Mouse (Mus musculus) right cerebral cortex, adult 18-20 months (tissue): ENCODE measurements around the gene Slc22a15.

Source experiments
- DNase-seq: peaks from one replicate; pipeline ENCODE4 v3.0.0; 2022; ENCODE audit warnings: mixed read lengths

Gene Slc22a15

GRCm38 (mm10) chr3:101915048-101915801, 9.0 kb downstream of the Slc22a15 start:
- DNase-seq: no peak

- DNase-seq: no peak
Measured at GRCm38 (mm10) chr3:101914266-101914665, 10.0 kb downstream of the Slc22a15 start.

DNA sequence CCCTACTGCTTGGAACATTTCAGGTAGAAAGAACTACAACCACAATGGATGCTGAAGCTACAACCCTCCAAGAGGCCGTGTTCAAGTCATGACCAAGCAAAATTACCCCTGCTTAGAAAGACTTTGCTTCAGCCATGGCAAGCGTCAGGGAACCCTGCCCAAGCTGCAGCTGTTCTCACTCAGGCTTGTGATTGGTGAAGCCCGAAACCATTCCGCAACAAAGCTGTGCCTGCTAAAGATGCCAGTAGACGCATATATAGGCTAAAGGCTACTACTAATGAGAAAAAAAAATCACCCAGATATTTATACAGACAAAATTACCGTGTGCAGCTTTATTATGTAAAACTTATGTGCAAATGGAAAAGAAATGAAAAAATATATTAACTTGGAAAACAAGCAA, 12.2 kb downstream of the Slc22a15 start:
- no peak for DNase-seq

- no peak for DNase-seq
Measured at GRCm38 (mm10) chr3:101907049-101907448, 17.2 kb downstream of the Slc22a15 start.

DNA sequence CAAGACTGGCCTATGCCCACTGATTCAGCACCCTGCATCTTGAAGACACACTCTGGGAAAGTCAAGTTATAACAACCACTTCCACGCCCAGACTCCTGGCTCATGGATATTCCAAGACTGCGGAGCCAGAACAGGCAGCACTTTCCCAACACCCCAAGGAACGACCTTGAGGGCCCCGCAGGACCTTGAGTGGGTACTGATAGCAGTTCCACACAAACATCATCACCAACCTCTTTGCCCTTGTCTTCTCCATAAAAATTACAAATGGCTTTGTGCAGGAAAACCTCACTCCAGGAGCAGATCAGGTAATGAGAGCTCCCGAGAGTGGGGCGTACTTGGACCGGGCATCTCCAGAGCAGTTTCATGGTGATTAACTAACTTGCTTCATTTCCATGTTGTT, 19.5 kb downstream of the Slc22a15 start:
- no peak for DNase-seq

DNA sequence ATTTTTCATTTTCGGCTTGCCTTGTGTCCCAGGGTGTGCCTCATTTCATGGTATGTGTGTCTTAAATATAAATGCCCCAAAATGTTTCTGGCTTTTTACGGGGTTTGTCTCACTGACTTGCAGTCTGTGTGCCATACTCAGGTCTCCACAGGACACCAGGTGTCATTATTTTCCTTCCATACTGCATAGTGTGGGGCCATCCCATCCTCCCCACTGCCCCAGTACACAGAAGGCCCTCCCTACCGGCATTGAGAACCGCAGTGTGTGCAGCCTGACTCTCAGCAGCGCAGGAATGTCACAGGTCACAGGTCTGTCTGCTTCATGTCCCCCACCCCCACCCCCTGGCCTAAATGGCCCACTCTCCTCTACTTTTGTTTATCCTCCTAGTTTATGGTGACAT, 21.2 kb downstream of the Slc22a15 start:
- DNase-seq: no peak

GRCm38 (mm10) chr3:101902344-101902743, 21.9 kb downstream of the Slc22a15 start:
- no peak for DNase-seq

- no peak for DNase-seq
Measured at GRCm38 (mm10) chr3:101897377-101897974, 26.8 kb downstream of the Slc22a15 start.

- peak; percentile 53 for DNase-seq
Measured at GRCm38 (mm10) chr3:101896893-101897292, 27.4 kb downstream of the Slc22a15 start.

- no peak for DNase-seq
Measured at GRCm38 (mm10) chr3:101895376-101895910, 28.8 kb downstream of the Slc22a15 start.

DNA sequence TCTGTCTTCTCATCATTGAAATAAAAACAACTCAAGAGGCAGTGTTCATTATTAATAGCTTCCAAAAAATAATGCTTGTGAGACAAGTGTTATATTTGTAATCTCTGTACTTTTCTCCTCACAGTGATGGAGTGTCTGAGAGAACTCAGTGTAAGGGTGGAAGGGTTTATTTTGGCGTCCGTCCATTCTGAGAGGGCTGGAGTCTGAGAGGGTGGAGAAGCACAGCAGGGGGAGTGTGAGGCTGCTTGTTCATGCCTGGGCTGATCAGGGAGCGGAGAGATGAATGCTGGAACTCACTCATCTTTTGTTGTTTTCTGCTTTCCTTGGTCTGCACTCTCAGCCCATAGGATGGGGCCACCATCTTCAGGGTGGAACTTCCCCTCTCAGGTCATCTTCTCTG, 38.7 kb downstream of the Slc22a15 start:
- DNase-seq: peak; percentile 46

DNA sequence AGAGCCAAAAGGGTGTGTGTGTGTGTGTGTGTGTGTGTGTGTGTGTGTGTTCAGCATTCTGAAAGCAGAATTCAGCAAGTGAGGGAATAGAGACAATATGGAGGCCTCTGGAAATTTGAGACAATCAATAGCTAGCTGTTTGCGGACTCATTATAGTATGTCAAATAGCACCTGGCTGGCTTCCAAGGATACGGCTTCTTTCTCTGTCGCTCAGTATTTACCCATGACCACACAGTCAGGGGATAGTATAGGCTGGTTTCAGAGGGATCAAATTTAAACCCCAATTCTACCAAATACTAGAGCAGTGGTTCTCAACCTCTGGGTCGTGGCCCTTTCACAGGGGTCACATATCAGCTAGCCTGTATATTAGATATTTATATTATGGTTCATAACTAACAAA, 39.2 kb downstream of the Slc22a15 start:
- DNase-seq: no peak

- no peak for DNase-seq
Measured at GRCm38 (mm10) chr3:101883902-101884301, 40.4 kb downstream of the Slc22a15 start.

GRCm38 (mm10) chr3:101881721-101882120, 42.5 kb downstream of the Slc22a15 start:
- DNase-seq: no peak

DNA sequence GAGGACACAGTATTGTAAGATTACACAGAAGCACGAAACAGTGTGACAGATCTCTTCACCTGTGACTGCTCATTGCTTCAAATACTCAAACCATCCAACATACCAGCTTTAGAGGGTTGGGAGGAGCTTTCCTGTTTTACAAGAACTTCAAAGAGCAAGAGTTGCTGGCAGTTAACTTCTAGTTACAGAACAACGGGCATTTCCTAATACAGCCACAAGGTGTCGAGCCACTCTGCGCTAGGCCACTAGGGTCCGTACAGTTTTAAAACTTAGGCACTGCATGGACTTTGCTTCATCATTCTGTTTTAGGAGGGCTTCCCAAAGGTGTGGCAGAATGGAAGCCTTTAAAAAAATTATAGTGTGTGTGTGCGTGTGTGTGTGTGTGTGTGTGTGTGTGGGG, 43.4 kb downstream of the Slc22a15 start:
- no peak for DNase-seq

GRCm38 (mm10) chr3:101878136-101878535, 46.1 kb downstream of the Slc22a15 start:
- DNase-seq: no peak

GRCm38 (mm10) chr3:101876459-101877285, 47.6 kb downstream of the Slc22a15 start:
- no peak for DNase-seq

GRCm38 (mm10) chr3:101875258-101875920, 48.9 kb downstream of the Slc22a15 start:
- no peak for DNase-seq

DNA sequence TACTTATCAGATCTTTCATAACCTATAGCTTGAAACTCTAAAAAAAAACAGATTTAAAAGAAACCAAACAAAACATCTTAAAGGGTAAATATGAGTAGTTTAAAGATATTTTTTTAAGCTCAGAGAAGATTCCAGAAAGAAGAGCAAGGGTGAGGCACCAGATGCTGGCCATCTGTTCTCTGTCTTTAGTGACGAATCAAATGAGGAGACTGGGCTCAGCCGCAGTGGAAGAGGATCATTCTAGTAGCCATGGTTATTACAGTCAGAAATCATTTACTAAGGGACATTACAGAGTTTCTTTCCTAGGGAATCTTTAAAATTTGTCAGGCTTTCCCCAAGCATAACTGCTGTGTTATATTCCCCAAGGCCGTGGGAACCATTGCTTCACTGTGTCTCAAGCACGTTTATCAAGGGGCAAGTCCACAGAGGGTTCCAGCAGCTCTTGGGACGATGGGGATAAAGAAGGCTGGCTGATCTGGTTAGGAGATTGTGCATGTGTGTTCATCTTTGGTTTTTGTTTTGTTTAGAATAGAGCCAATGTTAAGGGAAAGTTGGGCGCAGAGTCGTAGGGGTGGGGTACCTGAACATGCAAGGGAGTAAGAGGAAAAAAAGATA, 51.1 kb downstream of the Slc22a15 start:
- peak; percentile 15 for DNase-seq

DNA sequence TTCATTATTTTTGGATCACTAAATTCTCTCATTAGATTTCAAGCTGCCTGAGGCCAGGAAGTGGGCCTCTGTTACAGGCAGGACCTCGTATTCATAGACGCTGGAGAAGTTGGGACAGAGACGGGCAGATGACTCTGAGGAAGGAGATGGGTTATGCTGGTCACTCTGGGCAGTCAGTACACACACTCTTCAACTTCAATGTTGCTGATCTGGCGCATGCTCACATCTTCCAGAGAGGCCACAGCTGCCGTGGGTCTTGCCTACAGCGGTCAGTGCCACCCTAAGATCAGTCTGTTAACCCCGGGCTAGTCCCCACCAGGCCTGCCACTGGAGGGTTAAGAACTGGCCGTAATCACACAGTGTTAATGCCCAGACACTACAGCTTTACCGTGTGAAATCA, 52.3 kb downstream of the Slc22a15 start:
- no peak for DNase-seq

DNA sequence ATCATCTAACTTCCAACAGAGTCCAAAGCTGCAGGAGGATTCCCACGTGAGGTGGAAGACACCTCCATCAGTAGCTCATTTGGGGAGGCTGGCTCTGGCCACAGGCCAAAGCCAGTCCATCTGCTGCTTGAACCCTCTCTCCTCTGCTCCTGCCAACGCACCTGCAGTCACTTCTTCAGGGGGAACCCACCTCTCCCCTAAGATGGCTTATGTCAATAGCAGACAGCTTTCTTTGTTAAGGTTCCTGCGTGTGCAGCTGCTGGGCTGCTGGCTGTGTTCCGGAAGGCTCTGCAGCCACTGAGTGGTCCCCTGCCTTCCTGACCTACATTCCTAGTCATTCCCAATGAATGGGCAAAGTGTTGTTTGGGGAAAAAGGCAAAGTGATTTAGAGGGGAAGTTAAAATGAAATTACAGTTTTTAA, 57.2 kb downstream of the Slc22a15 start:
- DNase-seq: peak; percentile 62

- DNase-seq: no peak
Measured at GRCm38 (mm10) chr3:101861856-101862255, 62.4 kb downstream of the Slc22a15 start.
